Mouse (Mus musculus): ENCODE results near the gene Xrn2.
"Not testable (repeated sequence)": the region's sequence is repeated elsewhere in the genome, so short reads cannot be mapped to it uniquely, and the experiment has no call there.

The Xrn2 gene

GRCm38 (mm10) chr2:147012623-147013184 lies at the start of gene Xrn2:
Gene Xrn2 (plus strand): TSS chr2:147012996.
- DNase-seq (ENCODE audit: extremely low spot score, low read depth, low spot score) = peak; percentile 77

- no peak for DNase-seq (ENCODE audit: extremely low spot score, low read depth, low spot score)
These were observed 37.8 kb upstream of the Xrn2 start for GRCm38 (mm10) chr2:146975024-146975423.

GRCm38 (mm10) chr2:146975453-146976028 lies 37.3 kb upstream of the Xrn2 start:
- no peak for DNase-seq (ENCODE audit: extremely low spot score, low read depth, low spot score)

GRCm38 (mm10) chr2:146982786-146983185 lies 30.0 kb upstream of the Xrn2 start:
- no peak for DNase-seq (ENCODE audit: extremely low spot score, low read depth, low spot score)

GRCm38 (mm10) chr2:146984831-146985230 lies 28.0 kb upstream of the Xrn2 start:
- DNase-seq (ENCODE audit: extremely low spot score, low read depth, low spot score) = no peak

GRCm38 (mm10) chr2:146985807-146986206 lies 27.0 kb upstream of the Xrn2 start:
- DNase-seq (ENCODE audit: extremely low spot score, low read depth, low spot score) = no peak

GRCm38 (mm10) chr2:146986429-146986828 lies 26.4 kb upstream of the Xrn2 start:
- DNase-seq (ENCODE audit: extremely low spot score, low read depth, low spot score) = no peak

GRCm38 (mm10) chr2:147007265-147007664 lies 5.5 kb upstream of the Xrn2 start:
- DNase-seq (ENCODE audit: extremely low spot score, low read depth, low spot score) = no peak

GRCm38 (mm10) chr2:147009084-147009483 lies 3.7 kb upstream of the Xrn2 start:
- DNase-seq (ENCODE audit: extremely low spot score, low read depth, low spot score) = no peak

- no peak for DNase-seq (ENCODE audit: extremely low spot score, low read depth, low spot score)
These were observed 2.7 kb upstream of the Xrn2 start for GRCm38 (mm10) chr2:147010141-147010540.

- DNase-seq (ENCODE audit: extremely low spot score, low read depth, low spot score) = no peak
These were observed 1.8 kb upstream of the Xrn2 start for GRCm38 (mm10) chr2:147010952-147011351.

GRCm38 (mm10) chr2:147011474-147012140 lies 1.2 kb upstream of the Xrn2 start:
- DNase-seq (ENCODE audit: extremely low spot score, low read depth, low spot score) = no peak

- peak; percentile 16 for DNase-seq (ENCODE audit: extremely low spot score, low read depth, low spot score)
These were observed 614 bp upstream of the Xrn2 start for GRCm38 (mm10) chr2:147012141-147012622.

GRCm38 (mm10) chr2:147013194-147013969 lies 586 bp downstream of the Xrn2 start:
- DNase-seq (ENCODE audit: extremely low spot score, low read depth, low spot score) = peak; percentile 60

- peak; percentile 6 for DNase-seq (ENCODE audit: extremely low spot score, low read depth, low spot score)
These were observed 1.5 kb downstream of the Xrn2 start for GRCm38 (mm10) chr2:147014101-147014886.

GRCm38 (mm10) chr2:147022041-147022440 lies 9.2 kb downstream of the Xrn2 start:
- DNase-seq (ENCODE audit: extremely low spot score, low read depth, low spot score) = not testable (repeated sequence)

GRCm38 (mm10) chr2:147023067-147023466 lies 10.3 kb downstream of the Xrn2 start:
- no peak for DNase-seq (ENCODE audit: extremely low spot score, low read depth, low spot score)

GRCm38 (mm10) chr2:147023560-147023959 lies 10.8 kb downstream of the Xrn2 start:
- no peak for DNase-seq (ENCODE audit: extremely low spot score, low read depth, low spot score)

GRCm38 (mm10) chr2:147033065-147033464 lies 20.3 kb downstream of the Xrn2 start:
- DNase-seq (ENCODE audit: extremely low spot score, low read depth, low spot score) = no peak

- no peak for DNase-seq (ENCODE audit: extremely low spot score, low read depth, low spot score)
These were observed 23.1 kb downstream of the Xrn2 start for GRCm38 (mm10) chr2:147035864-147036263.

GRCm38 (mm10) chr2:147047051-147047450 lies 34.3 kb downstream of the Xrn2 start:
- no peak for DNase-seq (ENCODE audit: extremely low spot score, low read depth, low spot score)
